Mouse (Mus musculus): ENCODE measurements around the gene Adra1d.

Adra1d gene

GRCm38 (mm10) chr2:131539780-131540179, 22.3 kb downstream of the Adra1d start:
- no peak for DNase-seq (ENCODE audit: low spot score)

DNA sequence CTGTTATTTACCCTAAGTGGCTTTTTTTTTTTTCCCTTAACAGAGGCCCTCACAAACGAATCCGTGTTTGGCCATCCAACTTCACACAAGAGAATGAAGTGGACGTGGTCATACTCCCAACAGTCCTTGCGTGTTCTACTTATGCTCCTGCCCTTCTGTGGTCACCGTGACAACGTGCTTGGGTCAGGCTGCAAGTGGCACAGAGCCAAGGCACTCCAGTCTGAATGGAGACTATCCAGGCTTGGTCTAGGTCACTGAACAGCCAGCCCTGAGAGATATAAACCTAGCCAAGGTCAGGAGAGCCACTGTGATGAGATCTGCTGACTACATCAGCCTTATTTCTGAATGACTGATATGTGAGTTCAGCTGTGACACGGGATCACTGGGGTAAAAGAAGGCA, 23.7 kb downstream of the Adra1d start:
- peak; percentile 56 for DNase-seq (ENCODE audit: low spot score)

DNA sequence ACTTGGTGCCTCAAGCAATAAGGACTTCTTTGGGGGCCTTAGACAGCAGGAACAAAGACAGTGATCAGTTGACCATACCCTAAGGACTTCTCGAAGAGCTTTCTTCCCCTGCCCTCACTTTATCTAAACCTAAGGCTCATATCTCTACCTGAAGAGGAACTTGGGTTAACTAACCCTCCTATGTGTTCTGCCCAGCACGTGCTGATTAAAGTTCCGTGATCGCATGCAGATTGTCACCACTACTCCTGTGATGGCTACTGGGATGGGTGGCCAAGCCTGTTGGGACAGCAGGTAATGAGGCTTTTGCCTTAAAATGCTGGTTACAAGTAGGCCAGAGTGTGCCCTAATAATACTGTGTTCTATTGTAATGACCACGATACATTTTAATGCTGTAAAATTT, 26.9 kb downstream of the Adra1d start:
- DNase-seq (ENCODE audit: low spot score), result no peak

- no peak for DNase-seq (ENCODE audit: low spot score)
These were observed 30.8 kb downstream of the Adra1d start for GRCm38 (mm10) chr2:131531271-131531670.

DNA sequence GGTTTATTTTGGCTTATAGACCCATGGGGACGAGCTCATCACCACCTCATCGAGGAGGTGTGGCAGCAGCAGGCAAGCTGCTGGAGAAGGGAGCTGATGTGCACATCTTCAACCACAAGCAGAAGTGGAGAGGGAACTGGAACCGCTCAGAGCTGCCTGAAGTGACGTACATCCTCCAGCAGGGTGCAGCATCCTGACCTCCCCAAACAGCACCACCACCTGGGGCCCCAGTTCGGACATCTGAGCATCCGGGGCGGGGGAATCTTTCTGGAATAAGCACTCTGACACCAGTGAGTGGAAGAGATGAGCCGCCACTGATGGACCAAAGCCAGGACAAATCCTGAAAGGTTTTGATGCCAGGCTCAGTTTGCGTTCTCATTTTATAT, 31.5 kb downstream of the Adra1d start:
- peak; percentile 72 for DNase-seq (ENCODE audit: low spot score)

GRCm38 (mm10) chr2:131529898-131530622, 32.0 kb downstream of the Adra1d start:
- peak; percentile 95 for DNase-seq (ENCODE audit: low spot score)

GRCm38 (mm10) chr2:131527061-131527460, 35.0 kb downstream of the Adra1d start:
- peak; percentile 53 for DNase-seq (ENCODE audit: low spot score)

DNA sequence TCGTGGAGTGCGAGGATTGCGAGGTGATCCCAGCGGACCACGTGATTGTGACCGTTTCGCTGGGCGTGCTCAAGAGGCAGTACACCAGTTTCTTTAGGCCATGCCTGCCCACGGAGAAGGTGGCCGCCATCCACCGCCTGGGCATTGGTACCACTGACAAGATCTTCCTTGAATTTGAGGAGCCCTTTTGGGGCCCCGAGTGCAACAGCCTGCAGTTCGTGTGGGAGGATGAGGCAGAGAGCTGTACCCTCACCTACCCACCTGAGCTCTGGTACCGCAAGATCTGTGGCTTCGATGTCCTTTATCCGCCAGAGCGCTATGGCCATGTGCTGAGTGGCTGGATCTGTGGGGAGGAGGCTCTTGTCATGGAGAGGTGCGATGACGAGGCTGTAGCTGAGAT, 41.3 kb downstream of the Adra1d start:
- no peak for DNase-seq (ENCODE audit: low spot score)

DNA sequence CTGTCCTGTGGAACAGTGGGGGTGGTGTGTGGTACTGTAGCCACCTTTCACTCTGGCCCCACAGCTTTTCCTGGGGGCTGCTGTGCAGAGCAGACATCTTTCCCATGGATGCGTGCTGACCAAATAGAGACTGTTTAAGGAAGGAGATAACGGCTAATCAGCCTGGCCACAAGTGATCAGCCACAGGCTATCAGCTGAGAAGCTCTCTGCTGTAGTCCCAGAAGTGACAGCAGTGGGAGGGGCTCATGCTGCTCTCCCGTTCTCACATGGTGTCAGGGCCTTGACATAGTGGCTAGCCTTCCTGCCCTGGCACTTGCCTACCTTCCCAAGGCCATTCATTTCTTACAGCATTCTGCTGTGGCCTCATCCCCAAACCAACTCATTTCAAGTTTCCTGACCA, 43.3 kb downstream of the Adra1d start:
- DNase-seq (ENCODE audit: low spot score), result no peak

GRCm38 (mm10) chr2:131517550-131517949, 44.5 kb downstream of the Adra1d start:
- DNase-seq (ENCODE audit: low spot score), result no peak

- no peak for DNase-seq (ENCODE audit: low spot score)
These were observed 47.9 kb downstream of the Adra1d start for GRCm38 (mm10) chr2:131514055-131514621.

DNA sequence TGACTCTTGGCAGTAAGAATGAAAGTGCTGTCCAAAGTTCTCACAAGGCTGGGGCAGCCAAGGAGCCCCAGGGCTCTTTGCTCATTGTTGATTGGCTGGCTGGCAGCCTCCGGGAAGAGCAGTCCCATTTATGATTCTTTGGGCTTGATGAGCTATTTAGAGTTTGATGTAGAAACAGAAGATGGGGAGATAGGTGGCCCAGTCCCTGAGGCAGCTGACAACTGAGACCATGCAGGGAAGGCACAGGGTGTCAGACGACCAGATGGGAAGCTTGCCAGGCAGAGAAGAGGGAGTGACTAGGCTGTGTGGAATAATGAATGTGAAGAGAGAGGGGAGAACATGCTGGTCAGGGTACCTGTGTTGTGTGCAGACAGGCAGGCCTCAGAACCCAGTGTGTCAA, 48.6 kb downstream of the Adra1d start:
- DNase-seq (ENCODE audit: low spot score), result peak; percentile 41

DNA sequence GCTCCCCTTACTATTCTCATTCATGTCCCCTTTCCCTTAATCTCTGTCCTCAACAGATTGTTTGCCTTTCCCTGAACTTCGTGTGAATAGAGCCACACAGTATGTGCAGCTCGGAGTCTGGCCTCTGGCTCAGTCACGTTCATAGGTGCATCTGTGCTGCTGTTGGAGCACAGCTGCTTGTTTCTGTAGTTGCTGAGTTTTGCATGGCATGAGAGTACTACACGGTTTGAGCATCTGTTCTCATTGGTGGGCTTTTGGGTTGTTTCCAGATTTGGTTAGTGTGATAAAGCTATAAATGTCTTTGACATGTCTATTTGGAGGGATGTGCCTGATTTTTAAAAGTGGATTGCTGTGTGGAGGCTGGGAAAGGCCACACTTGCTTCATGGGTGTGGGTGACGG, 51.6 kb downstream of the Adra1d start:
- no peak for DNase-seq (ENCODE audit: low spot score)

- peak; percentile 74 for DNase-seq (ENCODE audit: low spot score)
These were observed 52.3 kb downstream of the Adra1d start for GRCm38 (mm10) chr2:131509671-131510313.

GRCm38 (mm10) chr2:131508501-131508900, 53.6 kb downstream of the Adra1d start:
- no peak for DNase-seq (ENCODE audit: low spot score)

DNA sequence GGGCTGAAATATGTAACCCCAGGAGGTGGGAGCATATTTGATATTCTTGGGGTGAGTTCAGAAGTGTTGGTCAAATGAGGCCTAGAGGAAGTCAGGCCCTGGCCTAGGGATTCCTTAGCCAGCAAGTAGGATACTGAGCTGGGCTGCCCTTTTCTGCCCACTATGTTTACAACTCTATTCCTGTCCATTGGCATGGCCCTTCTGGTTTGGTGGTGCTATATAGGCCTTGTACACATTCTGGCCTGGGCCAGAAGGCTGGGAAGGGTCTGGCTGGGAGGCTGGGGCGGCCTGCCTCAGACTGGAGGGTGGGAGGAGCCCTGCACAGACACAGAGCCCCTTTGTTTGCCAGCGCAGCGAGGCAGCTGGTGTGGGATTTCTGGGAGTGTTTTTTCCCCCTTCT, 55.7 kb downstream of the Adra1d start:
- no peak for DNase-seq (ENCODE audit: low spot score)

GRCm38 (mm10) chr2:131505431-131505830, 56.7 kb downstream of the Adra1d start:
- no peak for DNase-seq (ENCODE audit: low spot score)

GRCm38 (mm10) chr2:131502561-131502960, 59.5 kb downstream of the Adra1d start:
- no peak for DNase-seq (ENCODE audit: low spot score)

DNA sequence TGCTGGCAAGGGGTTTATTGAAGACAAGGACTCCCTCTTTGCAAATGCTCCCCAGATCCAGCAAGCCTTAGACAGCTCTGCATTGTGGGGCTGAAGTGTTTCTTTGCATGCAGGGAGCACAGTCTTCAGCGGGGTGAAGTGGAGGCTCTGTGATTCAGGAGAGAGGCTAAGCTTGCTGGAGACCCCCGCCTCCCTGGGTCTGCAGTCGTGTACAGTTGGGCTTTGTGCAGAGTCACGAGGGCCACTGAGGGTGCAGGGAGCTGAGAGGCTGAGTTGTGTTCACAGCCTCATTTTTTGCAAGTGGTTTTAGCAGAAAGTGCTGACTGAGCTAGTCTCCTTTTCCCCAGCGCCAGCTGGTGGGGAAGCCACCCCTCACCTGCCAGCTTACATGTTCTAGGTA, 60.2 kb downstream of the Adra1d start:
- DNase-seq (ENCODE audit: low spot score), result no peak

GRCm38 (mm10) chr2:131499290-131499845, 62.7 kb downstream of the Adra1d start:
- no peak for DNase-seq (ENCODE audit: low spot score)

- no peak for DNase-seq (ENCODE audit: low spot score)
These were observed 63.9 kb downstream of the Adra1d start for GRCm38 (mm10) chr2:131498219-131498618.

DNA sequence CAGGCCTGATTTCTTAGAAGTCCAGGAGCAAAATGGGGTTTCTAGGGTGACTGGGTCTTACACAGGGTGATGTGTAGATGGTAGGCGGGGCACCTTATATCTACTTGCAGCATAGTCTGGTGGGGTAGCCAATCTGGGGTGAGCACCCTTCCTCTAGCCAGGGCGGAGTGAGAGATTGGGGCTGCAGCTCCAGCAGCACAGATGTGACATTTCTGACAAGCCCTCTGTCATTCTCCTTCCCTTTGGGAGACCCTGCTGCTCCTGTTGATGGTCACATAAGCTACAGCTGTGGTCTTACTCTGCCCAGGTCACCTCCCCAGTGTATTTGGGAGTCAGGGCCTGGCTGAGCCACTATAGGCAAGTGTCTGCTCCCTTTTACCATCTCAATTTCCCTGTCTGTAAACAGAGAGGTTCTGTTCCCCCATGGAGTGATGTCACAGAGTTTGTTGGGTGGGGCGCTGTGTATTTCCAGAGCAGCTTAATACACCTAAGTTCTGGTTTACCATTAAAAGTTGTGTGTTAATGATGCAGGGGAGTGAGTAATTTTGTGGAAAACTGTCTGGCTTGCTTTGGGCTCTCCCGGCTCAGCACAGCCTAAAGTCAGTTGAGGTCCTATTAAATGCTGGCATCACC, 64.7 kb downstream of the Adra1d start:
- DNase-seq (ENCODE audit: low spot score), result no peak

Measured in adipocyte (in vitro differentiated cells).